Mouse (Mus musculus) megakaryocyte, embryonic 14.5 days (primary cell): ENCODE data around the gene Gm21972.

Experiments
- FLI1 ChIP-seq: IDR thresholded peaks from 2 replicates; pipeline ENCODE4 v1.6.1; 2012; ENCODE audit warnings: low read length, inconsistent platforms, mixed read lengths
- GATA1 ChIP-seq: IDR thresholded peaks from 3 replicates; pipeline ENCODE4 v1.6.1; 2012; ENCODE audit warnings: mixed read lengths, low read length, inconsistent platforms, borderline replicate concordance

DNA sequence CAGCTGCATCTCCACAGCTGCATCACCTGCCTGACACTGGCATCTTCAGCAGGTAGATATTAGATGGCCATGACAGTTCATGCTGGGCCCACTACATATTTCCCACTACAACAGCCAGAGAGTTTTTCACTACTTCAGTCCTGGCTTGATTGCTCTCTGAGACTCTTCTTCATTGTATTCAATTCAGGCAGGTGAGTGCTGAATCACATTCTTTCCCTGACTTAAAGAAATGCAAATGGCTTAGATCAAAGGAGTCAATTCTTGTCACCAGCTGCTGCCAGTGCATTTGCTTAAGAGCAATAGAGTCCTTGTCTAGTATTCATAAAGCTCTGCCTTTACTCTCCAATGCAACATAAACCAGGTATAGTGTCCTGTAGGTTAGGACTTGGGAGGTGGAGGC is 67.9 kb downstream of the Gm21972 start:
- TF ChIP-seq GATA1 (no peak), FLI1 (no peak)
